Mouse (Mus musculus): ENCODE measurements around the gene Rin3. TPM values are rescaled to one million over a fixed set of nuclear protein-coding genes. Genes with fewer than 3 reads are reported as not detected.

Rin3 gene
- polyA plus RNA-seq, 1 experiment from 2014 or later, result 30.3 TPM

DNA sequence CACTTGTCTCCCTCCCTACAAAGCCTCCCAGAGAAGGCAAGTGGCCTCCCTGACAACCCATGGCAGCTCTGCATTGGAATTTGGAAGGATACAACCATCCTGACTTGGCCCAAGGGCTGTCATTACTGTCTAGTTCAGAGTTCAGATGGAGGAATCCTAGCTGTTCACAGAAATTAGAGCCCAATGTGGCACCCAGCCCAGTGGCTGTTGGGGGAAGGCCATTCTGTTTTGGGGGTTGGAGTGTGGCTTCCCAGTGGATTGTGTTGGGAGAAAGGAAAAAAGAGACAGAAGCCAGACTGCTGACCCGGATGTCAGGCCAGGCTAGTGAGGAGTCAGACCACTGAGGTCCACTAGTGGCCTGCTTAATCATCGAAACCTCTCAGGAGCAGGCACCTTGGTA, 40.5 kb downstream of the Rin3 start:
- no peaks in the 10 kb centered on the region for H3K79me2 ChIP-seq (ENCODE audit: inconsistent target)
- no peak overlapping the region for H3K4me3 ChIP-seq (ENCODE audit: inconsistent target)
- no peak overlapping the region for H3K27ac ChIP-seq
- WGBS (ENCODE audit: missing documents), result 96% methylated on average over 2 of the region's 2 CpGs
- peaks cover 6% of the 10 kb centered on the region; the same call in 1 of the 2 replicates for H3K36me3 ChIP-seq (ENCODE audit: inconsistent target)

DNA sequence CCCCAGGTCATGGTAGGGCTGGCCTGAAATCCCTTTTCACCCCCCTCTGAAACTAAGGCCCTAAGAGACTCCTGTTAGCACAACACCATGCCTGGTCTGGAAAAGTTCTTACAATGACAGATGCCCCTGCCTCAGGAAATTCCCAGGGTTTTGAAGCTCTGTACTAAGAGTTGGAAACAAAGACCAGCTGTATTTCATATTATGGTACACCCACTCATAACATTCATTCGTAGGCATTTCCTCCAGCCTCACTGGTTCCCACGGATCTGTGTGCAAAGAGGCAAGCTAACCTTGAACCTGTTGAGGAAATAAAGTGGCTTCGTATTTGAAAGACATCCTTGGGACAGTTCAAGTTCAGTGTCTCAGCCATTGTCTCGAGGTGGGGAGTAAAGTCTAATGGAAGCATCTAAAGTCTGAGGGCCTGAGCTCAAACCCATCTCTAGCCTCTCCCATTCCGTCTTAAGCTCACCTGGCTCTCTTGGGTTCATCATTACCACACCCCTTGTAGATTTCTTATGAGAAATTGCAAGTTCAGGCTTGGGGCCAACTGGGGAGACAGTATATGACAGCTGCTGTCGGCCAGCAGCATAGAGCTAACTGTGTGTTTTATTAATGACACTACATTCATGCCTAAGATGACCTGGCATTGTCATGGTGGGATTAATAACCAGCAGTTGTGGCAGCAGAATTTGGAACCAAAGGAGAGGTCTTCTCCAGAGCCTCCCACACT, 41.5 kb downstream of the Rin3 start:
- Histone ChIP-seq H3K36me3 (ENCODE audit: inconsistent target) (peaks cover 6% of the 10 kb centered on the region; the same call in 1 of the 2 replicates), H3K79me2 (ENCODE audit: inconsistent target) (no peaks in the 10 kb centered on the region), H3K4me3 (ENCODE audit: inconsistent target) (no peak overlapping the region), H3K27ac (no peak overlapping the region)
- WGBS (ENCODE audit: missing documents), result 97% methylated on average over 6 of the region's 6 CpGs

DNA sequence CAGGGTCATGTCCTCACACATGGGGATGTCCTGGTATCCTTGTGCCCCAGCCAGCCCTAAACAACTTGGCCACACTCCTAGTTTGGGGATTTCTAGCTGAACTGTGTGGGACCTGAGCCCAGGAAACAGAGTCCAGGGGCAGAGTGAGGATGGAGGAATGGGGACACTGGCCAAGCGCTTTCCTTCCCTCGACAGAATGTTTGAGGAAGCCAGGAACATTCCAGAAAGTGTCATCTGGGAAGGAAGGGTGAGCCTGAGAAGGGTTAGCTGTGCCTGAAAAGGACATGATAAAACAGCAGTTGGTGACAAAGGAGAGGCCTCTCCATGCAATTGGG, 42.0 kb downstream of the Rin3 start:
- H3K27ac ChIP-seq, result no peak overlapping the region
- 84% methylated on average over 2 of the region's 2 CpGs for whole genome bisulfite sequencing (ENCODE audit: missing documents)
- H3K36me3 ChIP-seq (ENCODE audit: inconsistent target), result peaks cover 6% of the 10 kb centered on the region; the same call in 1 of the 2 replicates
- H3K4me3 ChIP-seq (ENCODE audit: inconsistent target), result no peak overlapping the region
- no peaks in the 10 kb centered on the region for H3K79me2 ChIP-seq (ENCODE audit: inconsistent target)

DNA sequence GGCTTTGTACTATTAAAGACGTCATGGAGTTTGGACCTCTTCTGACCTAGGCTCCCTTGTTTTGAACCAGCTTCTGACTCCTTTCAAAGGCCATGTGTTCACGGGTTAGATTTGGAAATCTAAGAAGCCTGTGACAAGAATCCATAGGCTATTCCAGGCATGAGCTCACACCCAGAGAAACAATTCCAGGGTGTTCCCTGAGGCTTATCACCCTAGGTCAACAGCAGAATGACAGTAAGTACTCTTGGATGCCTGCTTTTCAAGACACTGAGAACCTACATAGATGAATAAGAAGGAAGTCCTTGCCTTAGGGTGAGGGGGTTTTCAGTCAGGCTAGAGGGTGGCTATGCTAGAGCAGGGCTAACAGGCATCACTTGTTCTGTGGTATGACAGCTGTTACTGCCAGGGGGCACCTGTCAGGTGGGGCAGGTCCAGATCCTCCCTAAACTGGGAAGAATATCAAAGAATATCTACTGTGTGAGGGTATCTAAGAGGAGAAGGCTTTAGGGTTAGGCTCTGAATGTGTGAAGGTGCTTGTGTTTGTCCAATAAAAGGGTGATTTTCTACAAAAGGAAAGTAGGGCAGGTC, 44.0 kb downstream of the Rin3 start:
- H3K36me3 ChIP-seq (ENCODE audit: inconsistent target), result peaks cover 6% of the 10 kb centered on the region; the same call in 1 of the 2 replicates
- H3K27ac ChIP-seq, result no peak overlapping the region
- H3K4me3 ChIP-seq (ENCODE audit: inconsistent target), result no peak overlapping the region
- H3K79me2 ChIP-seq (ENCODE audit: inconsistent target), result no peaks in the 10 kb centered on the region
- 95% methylated on average over 2 of the region's 2 CpGs for WGBS (ENCODE audit: missing documents)

DNA sequence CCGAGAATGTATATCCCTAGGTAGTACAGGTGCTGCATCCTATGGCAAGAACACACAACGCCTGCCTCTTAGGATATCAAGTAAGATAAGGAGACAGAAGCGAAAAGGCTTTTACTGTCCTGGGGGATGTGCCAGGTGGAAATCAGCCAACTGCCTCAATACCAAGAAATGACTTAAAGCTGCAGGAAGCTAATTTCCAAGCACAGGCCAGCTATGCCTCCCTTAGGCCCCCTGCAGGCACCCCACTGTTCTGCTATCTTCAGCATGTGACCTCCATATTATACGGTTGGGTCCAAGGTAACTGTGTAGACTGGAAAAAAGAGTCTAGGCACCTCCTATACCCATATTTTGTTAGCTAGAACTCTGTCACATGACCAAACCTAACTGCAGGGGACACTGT, 44.7 kb downstream of the Rin3 start:
- Histone ChIP-seq H3K27ac (no peak overlapping the region), H3K79me2 (ENCODE audit: inconsistent target) (no peaks in the 10 kb centered on the region), H3K36me3 (ENCODE audit: inconsistent target) (peaks cover 6% of the 10 kb centered on the region; the same call in 1 of the 2 replicates), H3K4me3 (ENCODE audit: inconsistent target) (no peak overlapping the region)
- WGBS (ENCODE audit: missing documents), result 89% methylated on average over 4 of the region's 4 CpGs

DNA sequence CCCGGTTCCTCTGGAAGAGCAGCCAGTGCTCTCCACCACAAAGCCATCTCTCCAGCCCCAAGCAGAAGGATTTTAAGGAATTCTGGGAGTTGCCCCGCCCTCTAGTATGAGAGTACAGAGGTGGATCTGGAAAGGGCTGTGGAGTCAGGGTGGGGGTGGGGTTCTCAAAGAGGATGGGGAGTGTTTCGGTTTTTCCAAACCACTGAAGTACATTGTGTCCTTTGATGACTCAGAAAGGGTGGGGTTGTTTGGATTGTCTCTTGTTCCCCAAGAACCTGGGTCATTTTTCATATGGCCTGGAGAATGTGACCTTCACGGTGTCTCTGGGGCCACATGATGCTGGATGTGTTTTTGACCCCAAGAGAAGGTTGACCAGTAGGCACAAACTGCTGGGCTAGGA, 45.2 kb downstream of the Rin3 start:
- Histone ChIP-seq H3K36me3 (ENCODE audit: inconsistent target) (peaks cover 6% of the 10 kb centered on the region; the same call in 1 of the 2 replicates), H3K27ac (no peak overlapping the region), H3K79me2 (ENCODE audit: inconsistent target) (no peaks in the 10 kb centered on the region), H3K4me3 (ENCODE audit: inconsistent target) (no peak overlapping the region)
- WGBS (ENCODE audit: missing documents), result 92% methylated on average over 4 of the region's 4 CpGs

DNA sequence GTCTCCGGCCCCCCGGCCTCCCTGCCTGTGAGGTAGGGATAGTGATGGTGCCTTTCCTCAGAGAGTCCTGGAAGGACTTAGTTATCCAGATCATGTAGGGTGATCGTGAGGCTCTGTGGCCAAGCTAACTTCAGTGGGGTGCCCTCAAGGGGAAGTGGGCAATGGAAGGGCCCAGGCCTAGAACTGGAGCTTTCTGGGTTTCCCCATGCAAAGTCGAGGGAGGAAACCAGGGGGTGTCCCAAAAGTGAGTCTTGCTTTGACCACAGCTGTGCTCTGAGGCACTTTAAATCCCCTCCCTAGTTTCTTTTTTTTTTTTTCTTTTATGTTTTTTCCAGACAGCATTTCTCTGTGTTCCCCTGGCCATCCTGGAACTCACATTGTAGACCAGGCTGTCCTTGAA, 47.3 kb downstream of the Rin3 start:
- Histone ChIP-seq H3K27ac (no peak overlapping the region), H3K4me3 (ENCODE audit: inconsistent target) (no peak overlapping the region), H3K36me3 (ENCODE audit: inconsistent target) (peaks cover 6% of the 10 kb centered on the region; the same call in 1 of the 2 replicates), H3K79me2 (ENCODE audit: inconsistent target) (no peaks in the 10 kb centered on the region)
- 66% methylated on average over 4 of the region's 4 CpGs for WGBS (ENCODE audit: missing documents)

DNA sequence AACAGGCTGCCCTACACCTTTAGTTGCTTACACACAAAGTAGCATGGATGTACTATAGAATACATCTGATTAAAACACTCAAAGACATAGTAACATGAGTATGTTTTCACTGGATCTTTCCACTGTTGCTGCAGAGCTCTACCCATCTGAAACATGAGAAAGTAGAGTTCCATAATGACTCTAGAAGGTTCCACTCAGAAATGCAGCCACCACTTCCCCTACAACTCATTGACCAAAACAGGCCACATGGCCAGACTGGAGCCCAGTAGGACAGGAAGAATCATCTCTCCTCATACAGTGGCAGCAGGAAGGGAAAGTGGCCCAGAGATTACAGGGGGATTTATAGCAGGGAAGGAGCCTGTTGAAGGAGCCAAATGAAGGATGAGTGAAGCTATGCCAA, 47.9 kb downstream of the Rin3 start:
- Histone ChIP-seq H3K36me3 (ENCODE audit: inconsistent target) (peaks cover 4% of the 10 kb centered on the region; the same call in 1 of the 2 replicates), H3K4me3 (ENCODE audit: inconsistent target) (no peak overlapping the region), H3K79me2 (ENCODE audit: inconsistent target) (no peaks in the 10 kb centered on the region), H3K27ac (no peak overlapping the region)

DNA sequence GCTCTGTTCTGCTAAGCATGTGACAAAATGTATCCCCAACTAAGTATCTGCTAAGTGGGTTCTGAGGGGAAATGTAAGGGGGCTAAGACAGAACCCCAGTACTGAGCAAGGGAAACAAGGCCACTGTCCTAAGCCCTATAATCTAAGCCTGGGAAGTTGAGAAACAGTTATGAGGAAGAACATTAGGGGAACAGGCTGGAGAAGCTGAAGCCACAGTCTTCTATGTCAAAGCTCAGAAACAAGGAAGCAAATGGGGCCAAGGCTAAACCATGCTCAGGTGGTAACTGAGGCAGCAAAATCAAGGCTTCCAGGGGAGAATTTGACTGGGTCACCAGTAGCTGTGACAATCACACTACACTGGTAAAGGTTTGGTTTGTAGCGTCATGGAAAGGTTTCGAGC, 50.3 kb downstream of the Rin3 start:
- Histone ChIP-seq H3K27ac (no peak overlapping the region), H3K36me3 (ENCODE audit: inconsistent target) (no peaks in the 10 kb centered on the region), H3K79me2 (ENCODE audit: inconsistent target) (no peaks in the 10 kb centered on the region), H3K4me3 (ENCODE audit: inconsistent target) (no peak overlapping the region)
- 100% methylated on average over 2 of the region's 2 CpGs for WGBS (ENCODE audit: missing documents)

DNA sequence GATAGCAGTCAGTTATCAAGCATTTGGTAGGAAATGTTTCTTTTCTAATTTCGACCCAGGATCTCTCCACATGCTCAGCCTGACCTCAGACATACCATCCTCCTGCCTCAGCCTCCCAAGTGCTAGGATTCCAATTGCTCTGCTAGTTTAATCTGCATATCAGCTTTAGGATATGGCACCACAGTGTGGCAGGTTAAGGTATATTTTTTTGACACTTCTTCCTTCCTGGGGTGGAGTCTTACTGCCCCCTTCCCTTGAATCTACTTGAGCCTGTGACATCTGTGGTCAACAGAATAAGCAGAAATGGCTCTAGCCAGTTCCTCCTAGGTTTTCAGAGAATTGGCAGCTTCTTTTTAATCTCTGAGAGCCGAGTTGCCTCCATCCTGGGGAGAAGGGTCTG, 56.2 kb downstream of the Rin3 start:
- no peaks in the 10 kb centered on the region for H3K79me2 ChIP-seq (ENCODE audit: inconsistent target)
- H3K4me3 ChIP-seq (ENCODE audit: inconsistent target), result no peak overlapping the region
- no peak overlapping the region; the same call in 1 of the 2 replicates for H3K27ac ChIP-seq
- H3K36me3 ChIP-seq (ENCODE audit: inconsistent target), result no peaks in the 10 kb centered on the region
- WGBS (ENCODE audit: missing documents), result 31% methylated on average over 2 of the region's 2 CpGs

DNA sequence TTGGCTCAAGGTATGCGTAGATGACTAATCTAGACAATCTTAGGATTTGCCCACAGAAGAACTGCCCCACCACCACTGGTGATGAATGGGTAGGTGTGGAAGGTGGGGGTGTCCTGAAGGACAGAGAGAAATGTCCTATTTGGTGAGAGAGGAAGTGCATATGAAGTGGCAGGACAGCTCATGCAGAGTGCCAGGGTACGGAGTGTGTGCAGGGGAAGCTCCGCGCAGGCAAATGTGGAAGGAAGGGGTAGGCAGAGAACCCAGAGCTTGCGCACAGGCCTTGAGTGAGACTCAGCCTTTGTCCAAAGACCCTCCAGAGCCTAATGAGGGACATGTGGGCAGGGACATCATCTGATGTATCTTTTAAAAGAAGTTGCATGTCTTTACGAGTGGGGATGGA, 57.6 kb downstream of the Rin3 start:
- no peaks in the 10 kb centered on the region for H3K36me3 ChIP-seq (ENCODE audit: inconsistent target)
- 42% methylated on average over 6 of the region's 6 CpGs for WGBS (ENCODE audit: missing documents)
- H3K4me3 ChIP-seq (ENCODE audit: inconsistent target), result no peak overlapping the region
- no peak overlapping the region for H3K27ac ChIP-seq
- H3K79me2 ChIP-seq (ENCODE audit: inconsistent target), result no peaks in the 10 kb centered on the region

DNA sequence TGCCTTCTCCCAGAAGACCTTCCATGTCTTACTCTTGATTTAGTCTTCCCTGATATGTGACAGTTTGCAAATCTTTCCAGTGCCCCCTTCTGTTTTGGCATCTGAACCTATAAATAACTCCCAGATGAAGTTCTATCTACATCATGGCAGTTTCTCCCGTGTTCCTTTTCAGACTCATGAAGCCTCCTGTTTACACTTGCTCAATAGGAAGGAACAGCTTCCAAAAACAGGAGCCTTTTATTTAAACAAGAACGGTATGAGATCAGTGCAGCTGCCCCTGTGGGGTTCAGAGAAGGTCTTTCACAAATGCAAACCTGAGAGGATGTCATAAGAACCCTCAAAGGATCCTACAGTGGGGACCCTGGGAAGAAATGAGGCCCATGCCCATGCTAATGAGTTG, 59.3 kb downstream of the Rin3 start:
- H3K4me3 ChIP-seq (ENCODE audit: inconsistent target), result no peak overlapping the region
- 65% methylated on average over 2 of the region's 2 CpGs for WGBS (ENCODE audit: missing documents)

DNA sequence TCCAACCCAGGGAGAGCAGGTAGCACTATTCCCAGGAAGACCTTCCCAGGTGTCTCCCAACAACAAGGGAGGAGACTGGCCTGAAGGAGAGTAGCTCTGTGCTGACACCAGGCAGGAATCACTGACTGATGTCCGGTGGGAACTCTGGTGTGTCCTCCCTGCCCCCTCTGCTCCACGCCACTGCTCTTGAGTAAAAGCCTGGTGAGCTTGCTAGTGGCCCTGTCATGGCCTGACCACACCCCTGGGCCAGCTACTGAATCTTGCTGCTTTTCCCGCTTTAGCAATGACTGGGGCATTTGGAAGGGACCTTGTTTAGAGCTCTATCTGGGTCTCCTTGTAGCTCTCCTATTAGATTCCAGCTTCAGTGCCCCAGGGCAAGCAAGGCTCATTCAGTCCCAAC, 59.8 kb downstream of the Rin3 start:
- Histone ChIP-seq H3K4me3 (ENCODE audit: inconsistent target) (no peak overlapping the region), H3K36me3 (ENCODE audit: inconsistent target) (no peaks in the 10 kb centered on the region), H3K27ac (no peak overlapping the region), H3K79me2 (ENCODE audit: inconsistent target) (no peaks in the 10 kb centered on the region)
- WGBS (ENCODE audit: missing documents), result 96% methylated on average over 3 of the region's 3 CpGs

More for the DNA sequence above, 59.3 kb downstream of the Rin3 start:
- H3K79me2 ChIP-seq (ENCODE audit: inconsistent target), result no peaks in the 10 kb centered on the region
- no peaks in the 10 kb centered on the region for H3K36me3 ChIP-seq (ENCODE audit: inconsistent target)
- H3K27ac ChIP-seq, result no peak overlapping the region

DNA sequence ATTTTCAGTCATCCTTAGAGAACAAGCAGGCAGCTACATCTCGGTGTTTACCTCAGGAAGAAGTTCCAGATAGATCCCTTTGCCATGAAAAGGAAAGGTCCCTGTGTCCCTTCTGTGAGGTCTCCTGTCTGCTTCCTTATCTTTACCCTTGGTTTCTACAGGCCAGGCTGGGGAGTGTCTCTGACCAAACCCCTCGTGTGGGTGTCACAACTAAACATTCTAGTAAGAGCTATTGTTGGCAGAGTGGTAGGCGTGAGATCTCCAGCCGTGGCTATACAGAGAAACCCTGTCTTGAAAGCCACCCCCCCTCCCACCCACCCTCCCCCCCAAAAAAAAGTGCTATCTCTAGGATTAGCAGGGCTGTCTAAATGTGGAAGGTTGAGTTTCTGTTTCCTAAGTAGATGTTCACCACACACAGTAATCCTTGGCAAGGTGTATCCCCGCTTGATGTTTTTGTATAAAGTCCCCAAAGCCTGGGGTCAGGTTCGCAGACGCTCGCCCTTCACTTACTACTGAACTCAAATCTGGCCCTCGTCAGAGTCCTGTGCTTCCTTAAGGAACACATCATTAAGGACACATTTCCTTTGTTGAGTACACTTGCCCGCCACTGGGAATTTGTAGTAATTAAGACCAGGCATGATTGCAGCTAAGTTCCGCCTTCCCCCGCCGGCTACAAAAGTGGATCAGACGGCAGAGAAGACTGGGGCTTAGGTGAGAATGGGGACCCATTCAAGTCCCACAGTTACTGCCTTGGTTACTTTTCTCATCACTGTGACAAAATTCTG, 62.4 kb downstream of the Rin3 start:
- H3K4me3 ChIP-seq (ENCODE audit: inconsistent target), result no peak overlapping the region
- 84% methylated on average over 13 of the region's 14 CpGs for WGBS (ENCODE audit: missing documents)
- H3K27ac ChIP-seq, result no peak overlapping the region
- no peaks in the 10 kb centered on the region for H3K36me3 ChIP-seq (ENCODE audit: inconsistent target)
- H3K79me2 ChIP-seq (ENCODE audit: inconsistent target), result no peaks in the 10 kb centered on the region

DNA sequence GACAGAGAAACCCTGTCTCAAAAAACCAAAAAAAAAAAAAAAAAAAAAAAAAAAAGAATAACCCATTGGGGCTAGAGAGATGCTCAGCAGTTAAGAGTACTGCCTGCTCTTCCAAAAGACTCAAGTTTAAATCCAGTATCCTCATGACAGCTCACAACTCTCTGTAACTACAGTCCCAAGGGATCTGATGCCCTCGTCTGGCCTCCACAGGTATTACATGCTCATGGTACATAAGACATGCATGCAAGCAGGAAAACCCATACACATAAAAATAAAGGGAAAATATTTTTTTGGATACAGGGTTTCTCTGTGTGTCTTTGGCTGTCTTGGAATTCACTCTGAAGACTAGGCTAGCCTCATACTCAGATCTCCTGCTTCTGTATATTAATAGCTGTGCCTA, 63.7 kb downstream of the Rin3 start:
- no peaks in the 10 kb centered on the region for H3K36me3 ChIP-seq (ENCODE audit: inconsistent target)
- H3K4me3 ChIP-seq (ENCODE audit: inconsistent target), result no peak overlapping the region
- 9% methylated on average over 1 of the region's 1 CpGs for WGBS (ENCODE audit: missing documents)

More for the DNA sequence above, 63.7 kb downstream of the Rin3 start:
- no peak overlapping the region for H3K27ac ChIP-seq
- H3K79me2 ChIP-seq (ENCODE audit: inconsistent target), result no peaks in the 10 kb centered on the region
